Mouse (Mus musculus): Measurements from ENCODE around the gene Stra6.

DNA sequence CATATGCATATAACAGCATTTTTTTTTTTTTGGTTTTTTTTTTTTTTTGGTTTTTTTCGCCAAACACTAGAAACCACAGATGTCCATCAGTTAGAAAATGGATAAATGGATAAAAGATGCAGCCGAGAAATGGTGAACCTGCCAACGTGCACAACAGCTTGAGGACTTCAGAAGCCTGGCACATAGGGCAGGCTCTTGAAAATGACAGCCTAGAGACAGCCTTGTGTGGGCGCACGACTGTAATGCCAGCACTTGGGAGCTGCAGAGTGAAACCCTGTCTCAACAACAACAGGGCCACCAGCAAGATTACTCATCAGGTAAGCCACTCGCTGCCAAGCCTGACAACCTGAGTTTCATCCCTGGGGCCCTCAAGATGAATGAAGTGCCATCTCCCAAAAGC is 105.8 kb downstream of the Stra6 start:
- TF ChIP-seq POLR2A (IDR thresholded peaks at IDR 0.05; ENCODE audit: extremely low read depth, insufficient read depth, low read length): no peak
- no peak for TF ChIP-seq CTCF (IDR thresholded peaks at IDR 0.05; ENCODE audit: low read depth, low read length)

All from liver, adult 2 months (tissue).